Mouse (Mus musculus) yolk sac, embryonic 10.5 days (tissue): Measurements from ENCODE around the gene Il12a.

Experiments
- DNase-seq: peaks from one replicate; pipeline ENCODE4 v3.0.0-alpha.2; 2017; ENCODE audit warnings: low spot score

Il12a gene

GRCm38 (mm10) chr3:68690344-68690743, at the start of gene Il12a:
TSS of gene Il12a (plus strand) at chr3:68690644.
- no peak for DNase-seq

DNA sequence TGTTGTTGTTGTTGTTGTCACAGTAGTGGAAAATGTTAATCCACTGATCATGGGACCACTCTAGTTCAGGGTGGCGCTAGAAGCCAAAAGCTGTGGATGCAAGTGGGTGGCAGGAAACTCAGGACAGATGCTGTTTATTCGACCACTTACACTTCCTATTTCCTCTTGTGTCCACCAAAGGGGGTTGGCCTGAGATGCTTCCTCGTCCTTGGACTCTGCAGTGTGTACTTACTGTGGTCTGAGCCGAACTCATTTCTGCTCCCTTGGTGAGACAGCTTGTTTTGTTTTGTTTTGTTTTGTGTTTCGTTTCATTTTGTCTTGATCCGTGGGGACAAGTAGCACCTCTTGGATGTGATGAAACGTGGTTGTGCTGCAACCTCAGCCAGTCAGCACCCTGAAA, 47.5 kb upstream of the Il12a start:
- no peak for DNase-seq

- no peak for DNase-seq
Measured at GRCm38 (mm10) chr3:68646387-68647130, 43.9 kb upstream of the Il12a start.

- no peak for DNase-seq
Measured at GRCm38 (mm10) chr3:68647282-68647681, 43.2 kb upstream of the Il12a start.

GRCm38 (mm10) chr3:68650251-68650650, 40.2 kb upstream of the Il12a start:
- no peak for DNase-seq

DNA sequence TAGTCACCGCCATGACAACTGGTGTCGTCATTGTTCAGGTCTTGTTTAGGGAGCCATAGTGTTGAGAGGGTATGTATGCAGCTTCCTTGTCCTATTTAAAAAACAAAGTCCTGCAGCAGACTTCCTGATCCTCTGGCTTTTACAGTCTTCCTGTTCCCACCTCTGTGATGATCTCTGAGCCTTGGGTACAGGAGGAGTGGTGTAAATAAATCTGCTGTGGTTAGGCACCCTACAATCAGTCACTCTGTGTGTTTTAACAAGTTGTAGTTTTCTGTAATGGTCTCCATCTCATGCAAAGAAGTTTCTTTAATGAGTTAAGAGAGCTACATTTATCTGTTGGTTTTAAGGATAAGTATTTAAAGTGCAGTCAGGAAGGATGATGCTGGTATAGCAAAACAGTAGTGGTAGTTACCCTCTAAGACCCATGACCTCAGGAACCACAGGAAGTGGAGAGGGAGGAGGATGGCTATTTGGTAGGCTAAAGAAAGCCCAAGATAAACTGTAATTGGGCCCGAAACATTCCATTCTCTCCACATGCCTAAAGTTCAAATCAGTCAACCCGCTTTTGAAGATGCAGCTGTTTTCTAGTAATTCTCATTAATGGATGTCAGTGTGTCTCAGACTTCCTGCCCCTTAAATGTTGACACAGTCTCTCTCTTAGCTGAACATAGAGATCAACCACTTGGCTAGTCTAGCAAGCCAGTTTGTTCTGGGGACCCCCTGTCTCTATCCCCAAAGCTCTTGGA, 33.7 kb upstream of the Il12a start:
- no peak for DNase-seq

GRCm38 (mm10) chr3:68657589-68658245, 32.7 kb upstream of the Il12a start:
- DNase-seq: no peak

DNA sequence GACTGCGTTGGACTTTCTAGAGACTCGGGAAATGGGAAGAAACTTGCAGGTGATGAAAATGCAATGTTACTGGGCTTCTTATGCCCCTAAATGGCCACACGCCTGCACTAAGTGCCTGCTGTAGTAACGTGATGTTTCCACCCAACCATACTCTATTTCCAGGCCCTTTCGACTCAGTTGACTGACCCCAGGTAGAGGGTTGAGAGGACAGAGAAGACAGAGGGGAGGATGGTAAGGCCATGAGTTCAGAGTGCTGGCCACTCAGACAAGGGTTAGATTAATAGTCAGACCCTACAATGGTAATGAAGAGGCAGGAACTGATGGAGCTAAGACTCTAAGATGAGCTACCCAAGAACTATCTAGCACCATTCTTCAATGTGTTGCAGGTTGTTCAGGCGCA, 30.4 kb upstream of the Il12a start:
- no peak for DNase-seq

GRCm38 (mm10) chr3:68660538-68660937, 29.9 kb upstream of the Il12a start:
- DNase-seq: no peak

DNA sequence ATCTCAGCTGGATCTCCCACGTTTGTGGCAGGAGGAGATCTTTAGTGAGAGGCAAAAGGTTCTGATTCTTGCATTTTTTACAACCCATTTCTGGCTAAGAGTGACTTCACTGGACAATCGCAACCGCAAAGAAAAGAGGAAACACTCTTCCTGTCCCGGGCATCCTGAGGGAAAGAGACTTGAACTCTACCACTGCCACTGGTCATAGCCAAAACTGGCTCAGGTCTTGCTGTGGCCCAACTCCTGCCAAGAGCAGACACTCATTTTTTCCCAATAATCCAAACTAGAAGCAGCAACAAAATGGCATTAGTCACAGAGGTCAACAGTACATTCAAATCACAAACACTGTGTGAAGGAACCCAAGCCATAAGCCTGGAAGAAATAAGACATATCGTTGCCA, 28.1 kb upstream of the Il12a start:
- DNase-seq: no peak

- DNase-seq: no peak
Measured at GRCm38 (mm10) chr3:68664337-68664736, 26.1 kb upstream of the Il12a start.

GRCm38 (mm10) chr3:68666377-68666776, 24.1 kb upstream of the Il12a start:
- no peak for DNase-seq

GRCm38 (mm10) chr3:68667852-68668251, 22.6 kb upstream of the Il12a start:
- no peak for DNase-seq

GRCm38 (mm10) chr3:68669418-68669974, 20.9 kb upstream of the Il12a start:
- DNase-seq: no peak

- DNase-seq: peak; percentile 17
Measured at GRCm38 (mm10) chr3:68674721-68675120, 15.7 kb upstream of the Il12a start.

DNA sequence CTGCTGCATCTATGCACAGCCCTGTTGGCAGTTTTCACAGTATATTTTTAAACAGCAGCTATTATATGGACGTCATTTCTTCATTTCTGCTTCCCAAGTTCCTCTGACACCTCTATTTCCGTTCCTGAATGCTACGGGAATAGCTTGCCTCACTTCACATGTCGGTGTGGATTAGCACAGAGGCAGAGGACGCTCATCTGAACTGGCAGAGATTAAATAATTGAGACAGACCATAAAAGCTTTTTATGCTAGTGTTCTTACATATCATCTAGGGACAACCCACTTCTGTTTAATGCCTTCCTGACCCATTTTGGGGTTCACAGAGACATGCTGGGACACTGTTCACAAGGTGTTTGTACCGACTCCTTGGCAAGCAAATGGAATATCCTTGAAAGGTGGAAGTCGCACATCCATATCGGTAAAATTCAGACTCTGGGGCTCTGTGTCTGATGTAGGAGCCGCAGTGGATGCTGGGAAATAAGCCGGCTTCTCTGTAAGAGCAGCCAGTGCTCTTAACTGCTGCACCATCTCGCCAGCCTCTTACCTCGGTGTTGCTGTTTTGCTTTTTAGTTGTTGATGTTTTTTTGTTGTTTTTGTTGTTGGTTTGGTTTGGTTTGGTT, 15.1 kb upstream of the Il12a start:
- no peak for DNase-seq

- DNase-seq: no peak
Measured at GRCm38 (mm10) chr3:68675980-68676678, 14.3 kb upstream of the Il12a start.

- peak; percentile 34 for DNase-seq
Measured at GRCm38 (mm10) chr3:68676831-68677303, 13.6 kb upstream of the Il12a start.

DNA sequence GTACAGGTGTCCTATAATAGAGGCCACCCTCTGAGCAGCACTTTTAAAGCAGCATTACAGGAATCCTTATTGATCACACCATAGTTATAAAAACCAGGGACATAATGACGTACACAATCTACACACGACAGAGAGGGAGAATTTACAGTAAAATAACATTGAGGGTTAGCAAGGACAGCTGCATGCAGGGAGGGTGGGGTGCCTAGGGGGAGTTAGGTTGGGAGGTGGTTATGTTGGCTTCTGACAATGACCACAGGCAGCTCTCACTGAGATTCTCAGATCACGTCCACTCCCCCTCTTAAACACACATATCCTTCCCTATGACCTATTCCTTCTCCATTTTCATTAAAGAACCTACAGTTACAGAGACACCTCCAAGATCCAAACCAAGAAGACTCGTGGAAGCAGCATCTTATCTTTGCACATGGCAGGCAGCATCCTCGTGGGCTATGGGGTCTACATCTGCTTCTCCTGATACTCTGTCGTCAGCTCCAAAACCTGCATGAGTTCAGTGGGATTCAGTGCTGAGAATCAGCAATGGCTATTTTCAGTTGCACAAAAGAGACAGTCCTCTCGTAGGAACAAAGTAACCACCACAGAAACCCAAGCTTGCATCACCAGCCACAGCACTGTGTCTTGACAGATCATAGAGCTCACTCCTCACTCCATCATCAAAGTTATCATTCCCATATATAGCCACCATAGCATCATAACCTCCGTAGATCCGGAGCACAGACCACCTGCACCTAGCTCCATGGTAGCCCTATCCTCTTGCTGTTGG, 11.4 kb upstream of the Il12a start:
- no peak for DNase-seq

DNA sequence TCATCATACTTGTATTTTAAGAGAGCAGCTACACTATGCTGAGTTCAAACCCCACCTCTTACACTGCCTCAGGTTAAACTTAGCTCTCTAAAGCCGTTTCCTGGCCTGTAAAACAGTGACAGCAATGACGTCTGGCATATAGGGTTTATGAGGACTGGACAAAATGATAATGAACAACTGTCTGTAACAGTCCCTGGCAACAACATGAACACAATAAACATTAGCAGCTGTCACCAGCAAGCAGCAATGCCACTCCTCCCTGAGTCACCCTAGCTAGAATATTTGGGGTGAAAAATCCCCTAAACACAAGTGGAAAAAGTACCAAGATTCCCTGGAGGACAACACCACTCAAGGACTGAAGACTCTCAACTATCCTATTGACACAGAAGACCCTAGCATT, 6.9 kb upstream of the Il12a start:
- no peak for DNase-seq

DNA sequence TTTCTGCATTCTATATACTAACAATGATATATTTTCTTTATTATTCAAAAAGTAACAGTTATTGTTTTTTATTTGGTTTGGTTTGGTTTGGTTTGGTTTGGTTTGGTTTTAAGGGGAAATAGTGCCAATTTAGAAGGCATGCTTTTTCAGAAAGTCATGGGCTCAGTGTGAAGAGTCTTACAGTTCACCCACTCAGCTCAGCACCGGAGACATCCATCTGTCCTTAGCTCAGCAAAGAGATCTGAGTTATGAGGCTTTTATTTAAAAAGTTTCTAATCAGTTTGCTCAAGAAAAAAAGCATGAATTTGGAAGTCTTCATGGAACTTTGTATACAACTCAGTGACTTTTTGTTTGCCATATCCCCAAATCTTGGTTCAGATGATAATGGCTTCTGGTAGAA, 6.2 kb upstream of the Il12a start:
- DNase-seq: no peak
